Mouse (Mus musculus): ENCODE data around the gene Pkmyt1.

- no peak for TF ChIP-seq POLR2A (IDR thresholded peaks at IDR 0.05; ENCODE audit: low read depth, low read length)
- no peak for TF ChIP-seq CTCF (IDR thresholded peaks at IDR 0.05; ENCODE audit: borderline replicate concordance, insufficient read depth, low read length)
Observed at GRCm38 (mm10) chr17:23742941-23743340, 16.8 kb downstream of the Pkmyt1 start.

Data from embryonic fibroblast, embryonic 13.5 days (primary cell).